ENCODE assay signal across 1 mouse cellular context in genomic region chr8:107056973-107057369, GRCm38 (mm10).
TF ChIP-seq lines count a peak whose summit lies in the region.

No protein-coding gene starts in this region.

TF ChIP-seq in CH12.LX, 34 proteins besides CTCF, POLR2A, EP300 and RAD21 (continued from another document):
- TF ChIP-seq ZNF384 (IDR thresholded peaks at IDR 0.05; ENCODE audit: low read depth, low read length) (no peak), HCFC1 (IDR thresholded peaks at IDR 0.05; ENCODE audit: low read depth, low read length) (no peak), JUN (IDR thresholded peaks at IDR 0.05; ENCODE audit: insufficient read depth, low read depth, low read length) (no peak), ZC3H11A (IDR thresholded peaks at IDR 0.05; ENCODE audit: low read depth, low read length) (no peak), UBTF (IDR thresholded peaks at IDR 0.05; ENCODE audit: low read depth, low read length) (no peak), PAX5 (IDR thresholded peaks at IDR 0.05; ENCODE audit: low read length) (no peak), BHLHE40 (IDR thresholded peaks at IDR 0.05; ENCODE audit: low read depth, low read length) (no peak), MAX (IDR thresholded peaks at IDR 0.05; ENCODE audit: low read length) (no peak; the same call in 1 of the 2 replicates), SIN3A (IDR thresholded peaks at IDR 0.05; ENCODE audit: low read length) (no peak), IRF4 (IDR thresholded peaks at IDR 0.05; ENCODE audit: low read depth, low read length) (no peak), USF2 (conservative IDR thresholded peaks at IDR 0.05; ENCODE audit: low read depth, low read length) (no peak), JUND (conservative IDR thresholded peaks at IDR 0.05; ENCODE audit: low read depth, low read length) (no peak), ZKSCAN1 (IDR thresholded peaks at IDR 0.05; ENCODE audit: borderline replicate concordance, low read depth, low read length) (no peak), MXI1 (IDR thresholded peaks at IDR 0.05; ENCODE audit: low read depth, low read length) (no peak), NELFE (IDR thresholded peaks at IDR 0.05; ENCODE audit: low read depth, low read length) (no peak), POLR2AphosphoS2 (IDR thresholded peaks at IDR 0.05; ENCODE audit: low read depth, low read length) (no peak), E2F4 (IDR thresholded peaks at IDR 0.05; ENCODE audit: insufficient replicate concordance, low read depth, low read length) (no peak)
TF ChIP-seq in CH12.LX: peak in this region for 0.
